Mouse (Mus musculus) kidney, postnatal 4 days (tissue): Measurements from ENCODE around the gene Rlf.
"Not testable (repeated sequence)": the region's sequence is repeated elsewhere in the genome, so short reads cannot be mapped to it uniquely, and the experiment has no call there.

ENCODE experiments used
- DNase-seq, 2 experiments: peaks; one replicate each; pipeline ENCODE4 v3.0.0; 2021; ENCODE audit warnings: mixed read lengths in 2 of 2

Rlf gene

GRCm38 (mm10) chr4:121214793-121215304 lies at the start of gene Rlf:
TSS of gene Rlf (minus strand) at chr4:121215084.
- DNase-seq, result peak; percentile 100

DNA sequence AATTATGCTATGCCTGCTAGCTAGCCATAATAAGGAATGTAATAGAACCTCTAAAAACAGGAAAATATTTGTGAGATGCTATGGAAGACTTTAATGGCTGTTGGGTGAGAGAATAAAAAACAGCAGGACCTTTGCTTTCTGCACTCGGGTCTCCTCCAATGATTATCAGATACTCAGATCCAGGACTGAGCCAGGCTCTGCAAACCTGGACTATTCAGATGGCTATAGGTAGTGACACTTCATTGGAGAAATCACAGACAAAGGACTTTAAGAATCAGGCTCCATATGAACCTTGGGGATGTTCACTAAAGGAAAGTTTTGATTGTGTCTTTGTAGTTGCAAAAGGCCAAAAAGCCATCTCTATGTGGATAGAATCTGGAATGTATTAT lies 26.7 kb upstream of the Rlf start:
- DNase-seq, result no peak

GRCm38 (mm10) chr4:121240637-121241611 lies 26.0 kb upstream of the Rlf start:
- peak; percentile 14 to 28 for DNase-seq

- no peak for DNase-seq
These were observed 25.0 kb upstream of the Rlf start for GRCm38 (mm10) chr4:121239878-121240277.

DNA sequence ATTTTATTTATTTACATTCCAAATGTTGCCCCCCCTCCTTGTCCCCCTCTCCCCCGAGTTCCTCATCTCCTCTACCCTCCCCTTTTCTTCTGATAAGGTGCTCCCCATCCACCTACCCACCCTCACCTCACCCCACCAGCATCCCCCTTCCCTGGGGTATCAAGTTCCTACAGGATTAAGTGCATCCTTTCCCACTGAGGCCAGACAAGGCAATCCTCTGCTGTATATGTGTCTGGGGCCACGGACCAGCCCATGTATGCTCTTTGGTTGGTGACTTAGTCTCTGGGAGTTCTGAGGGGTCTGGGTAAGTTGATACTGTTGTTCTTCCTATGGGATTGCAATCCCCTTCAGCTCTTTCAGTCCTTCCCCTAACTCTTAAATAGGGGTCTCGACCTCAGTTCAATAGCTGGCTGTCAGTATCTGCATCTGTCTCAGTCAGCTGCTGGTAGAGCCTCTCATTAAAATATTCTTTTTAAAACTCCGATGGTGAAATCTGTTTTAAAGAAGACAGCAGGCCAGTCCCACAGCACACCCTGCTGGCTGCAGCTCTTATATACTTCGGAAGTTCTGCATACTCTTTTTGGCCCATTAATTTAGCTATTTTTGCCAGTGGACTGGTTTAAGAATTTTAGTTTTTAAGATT lies 17.0 kb upstream of the Rlf start:
- DNase-seq, result peak; percentile 68 to 70

- peak in 1 of 2 experiments; percentile 13 for DNase-seq
These were observed 16.2 kb upstream of the Rlf start for GRCm38 (mm10) chr4:121230943-121231614.

- no peak for DNase-seq
These were observed 12.2 kb upstream of the Rlf start for GRCm38 (mm10) chr4:121227072-121227471.

DNA sequence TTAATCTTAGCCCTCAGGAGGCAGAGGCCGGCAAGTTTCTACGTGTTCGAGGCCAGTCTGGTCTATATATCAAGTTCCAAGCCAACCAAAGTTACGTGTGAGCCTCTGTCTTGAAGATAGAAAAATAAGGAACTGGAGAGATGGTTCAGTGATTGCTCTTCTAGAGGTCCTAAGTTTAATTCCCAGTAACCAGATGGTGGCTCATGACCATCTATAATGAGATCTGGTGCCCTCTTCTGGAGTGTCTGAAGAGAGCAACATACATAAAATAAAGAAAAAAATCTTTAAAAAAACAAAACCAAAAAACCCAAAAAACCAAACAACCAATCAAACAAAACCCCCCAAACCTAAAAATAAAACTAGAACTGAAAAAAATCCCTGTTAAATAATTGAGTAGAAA lies 10.3 kb upstream of the Rlf start:
- no peak for DNase-seq

GRCm38 (mm10) chr4:121223136-121223535 lies 8.3 kb upstream of the Rlf start:
- DNase-seq, result no peak

DNA sequence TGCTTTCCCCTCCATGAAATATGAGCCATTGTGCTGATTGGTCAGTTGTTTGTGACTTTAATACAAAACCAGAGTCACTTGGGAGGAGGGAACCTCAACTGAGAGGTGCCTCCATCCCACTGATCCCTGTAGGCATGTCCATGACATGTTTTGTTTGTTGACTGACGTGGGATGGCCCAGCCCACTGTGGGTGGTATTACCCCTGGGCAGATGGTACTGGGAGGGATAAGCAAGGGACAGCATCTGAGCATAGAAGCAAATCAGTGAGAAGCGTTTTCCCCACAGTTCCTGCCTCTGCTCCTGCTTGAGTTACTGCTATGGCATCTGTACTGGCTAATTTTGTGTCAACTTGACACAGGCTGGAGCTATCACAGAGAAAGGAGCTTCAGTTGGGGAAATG lies 1.3 kb upstream of the Rlf start:
- no peak for DNase-seq

GRCm38 (mm10) chr4:121215489-121215888 lies 605 bp upstream of the Rlf start:
- no peak for DNase-seq

- DNase-seq, result peak; percentile 69 to 82
These were observed 720 bp downstream of the Rlf start for GRCm38 (mm10) chr4:121213936-121214792.

- no peak for DNase-seq
These were observed 6.0 kb downstream of the Rlf start for GRCm38 (mm10) chr4:121208911-121209310.

DNA sequence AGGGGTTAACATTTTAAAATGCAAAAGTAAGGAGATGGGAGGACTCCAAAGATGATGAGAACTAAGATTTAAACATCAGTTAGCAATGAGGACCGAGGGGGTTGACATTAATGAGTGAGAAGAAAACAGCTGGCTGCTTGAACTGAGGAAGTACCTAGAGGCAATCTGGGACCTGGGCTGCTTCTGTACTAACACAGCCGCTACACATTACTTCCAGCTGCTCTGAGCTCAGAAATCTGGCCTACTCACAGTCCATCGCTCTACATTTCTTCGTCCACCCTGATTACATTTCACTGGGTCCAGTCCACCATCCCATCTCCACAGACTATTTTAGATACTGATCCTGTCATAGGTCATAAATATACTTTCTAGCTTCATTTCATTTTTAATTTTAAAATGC lies 17.0 kb downstream of the Rlf start:
- no peak for DNase-seq

GRCm38 (mm10) chr4:121196995-121197394 lies 17.9 kb downstream of the Rlf start:
- DNase-seq, result no peak

- no peak for DNase-seq
These were observed 18.7 kb downstream of the Rlf start for GRCm38 (mm10) chr4:121196205-121196604.

DNA sequence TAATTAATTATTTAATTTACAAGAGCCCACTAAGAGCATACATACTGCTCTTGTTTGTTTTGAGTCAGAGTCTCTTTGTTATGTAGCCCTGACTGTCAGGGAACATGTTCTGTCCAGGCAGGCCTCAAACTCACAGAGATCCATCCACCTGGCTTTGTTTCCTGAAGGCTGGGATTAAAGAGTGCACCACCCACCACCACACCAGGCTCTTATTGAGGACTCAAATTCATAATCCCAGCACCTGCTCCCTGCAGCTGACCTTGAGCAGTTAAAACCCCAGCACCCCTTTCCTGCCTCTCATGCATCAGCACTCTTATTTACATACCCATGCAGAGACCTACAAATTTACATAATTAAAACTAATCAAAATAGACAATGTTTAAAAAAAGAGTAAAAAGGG lies 20.1 kb downstream of the Rlf start:
- no peak for DNase-seq

DNA sequence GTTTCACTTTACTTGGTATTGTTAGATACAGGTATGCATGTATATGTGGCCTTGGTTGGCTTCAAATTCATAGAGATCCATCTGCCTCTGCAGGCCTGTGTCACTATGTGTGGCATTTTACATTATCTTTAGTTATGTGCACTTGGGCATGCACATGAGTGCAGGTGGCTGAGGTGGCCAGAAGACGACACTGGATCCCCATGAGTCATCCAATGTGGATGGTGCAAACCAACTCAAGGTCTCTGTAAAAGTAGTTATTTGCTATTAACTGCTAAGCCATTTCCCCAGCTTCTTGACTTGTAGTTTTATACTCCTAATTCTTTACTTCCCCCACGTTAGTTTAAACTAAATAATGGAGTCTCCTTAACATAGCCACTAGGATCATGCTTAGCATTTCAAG lies 22.6 kb downstream of the Rlf start:
- no peak for DNase-seq

DNA sequence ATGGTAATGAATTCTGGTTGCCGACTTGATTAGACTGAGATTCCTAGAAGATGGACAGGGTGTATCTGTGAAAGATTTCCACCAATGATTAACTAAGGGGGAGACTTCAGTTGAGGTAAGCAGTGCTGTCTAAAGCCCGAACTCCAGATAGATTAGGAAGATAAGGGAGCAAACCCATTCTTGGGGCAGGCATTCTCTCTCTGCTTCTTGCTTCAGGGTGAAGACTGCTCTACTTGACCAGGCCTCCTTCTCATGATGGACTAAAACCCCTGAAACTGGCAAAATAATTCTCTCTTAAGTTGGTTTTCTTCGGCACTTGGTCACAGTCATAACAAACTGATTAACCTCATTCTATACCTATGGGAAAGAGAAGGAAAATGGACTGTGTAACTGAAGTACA lies 25.5 kb downstream of the Rlf start:
- DNase-seq, result no peak

DNA sequence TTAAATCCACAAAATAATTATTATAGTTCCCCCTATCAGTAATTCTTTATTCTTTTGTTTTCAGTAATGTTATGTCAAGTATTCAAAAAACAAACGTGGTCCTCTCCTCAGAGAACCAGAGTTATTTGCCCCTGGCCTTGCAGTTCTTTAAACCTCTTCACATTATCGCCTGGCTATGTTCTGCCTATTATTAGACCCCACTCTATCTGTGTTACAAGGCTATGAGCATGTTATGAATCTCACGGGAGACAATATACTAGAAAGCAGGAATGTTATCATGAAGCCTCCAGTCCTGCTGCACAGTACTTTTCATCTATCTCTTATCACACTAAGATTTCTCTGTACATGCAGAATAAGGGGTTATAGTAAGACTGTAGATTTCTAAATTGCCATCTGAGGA lies 35.2 kb downstream of the Rlf start:
- DNase-seq, result no peak

GRCm38 (mm10) chr4:121167656-121168055 lies 47.2 kb downstream of the Rlf start:
- peak in 1 of 2 experiments; percentile 1 for DNase-seq

GRCm38 (mm10) chr4:121166697-121167096 lies 48.2 kb downstream of the Rlf start:
- not testable (repeated sequence) for DNase-seq
